Mouse (Mus musculus) liver, adult (tissue): ENCODE results near the gene Gm21970.

Experiments used
- GATA4 ChIP-seq: IDR thresholded peaks from 2 replicates; pipeline ENCODE4 v1.6.1; 2014; ENCODE audit warnings: mild to moderate bottlenecking, low read length; ENCODE audit not compliant: insufficient replicate concordance

The Gm21970 gene

GRCm38 (mm10) chr16:91459841-91460370 lies 68.4 kb downstream of the Gm21970 start:
- no peak for TF ChIP-seq GATA4

DNA sequence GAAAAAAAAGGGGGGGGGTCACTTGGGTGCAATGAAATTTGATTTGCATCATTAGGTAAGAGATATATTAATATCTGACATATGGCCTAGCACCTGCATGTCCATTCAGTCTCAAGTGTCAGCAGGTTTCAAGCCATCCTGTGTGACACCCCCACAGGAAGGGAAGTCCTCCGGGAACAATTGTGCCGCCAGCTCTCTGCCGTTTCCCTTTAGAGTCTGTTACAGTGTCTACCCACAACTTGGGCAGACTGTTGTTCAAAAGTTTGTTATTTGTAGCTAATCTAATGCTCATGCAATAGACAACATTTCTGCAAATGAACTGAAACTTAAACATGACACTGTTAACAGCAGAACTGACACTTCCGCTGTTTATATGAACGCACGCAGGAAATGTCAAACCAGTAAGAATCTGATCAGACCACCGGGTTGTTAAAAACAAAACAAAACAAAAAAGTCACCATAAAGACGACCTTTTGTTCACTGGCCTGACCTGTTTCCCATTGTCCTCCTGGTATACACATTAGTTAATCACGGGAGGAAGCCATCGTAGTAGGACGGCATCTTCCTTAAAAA lies 69.6 kb downstream of the Gm21970 start:
- no peak for TF ChIP-seq GATA4

DNA sequence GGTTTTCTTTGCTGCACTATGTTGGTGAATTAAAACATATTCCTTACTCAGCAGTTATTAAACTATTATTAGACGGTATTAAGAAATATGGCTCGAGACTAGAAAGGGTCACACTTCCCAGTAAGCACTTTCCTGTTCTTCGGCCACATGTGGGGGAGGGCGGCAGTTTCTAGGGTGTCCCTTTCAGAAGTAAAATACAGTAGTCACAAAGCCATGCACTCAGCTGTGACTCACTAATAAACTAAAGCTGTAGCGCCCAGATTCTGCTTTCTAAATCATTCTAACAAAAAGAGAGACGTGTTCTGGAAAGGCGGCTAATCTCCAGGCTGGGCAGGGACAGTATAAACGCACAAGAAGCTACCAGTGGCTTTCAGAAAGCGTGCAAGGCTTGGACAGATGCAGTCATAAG lies 70.3 kb downstream of the Gm21970 start:
- TF ChIP-seq GATA4, result no peak

- TF ChIP-seq GATA4, result no peak
Observed at GRCm38 (mm10) chr16:91462644-91463043, 71.1 kb downstream of the Gm21970 start.

GRCm38 (mm10) chr16:91463400-91463799 lies 71.9 kb downstream of the Gm21970 start:
- no peak for TF ChIP-seq GATA4

DNA sequence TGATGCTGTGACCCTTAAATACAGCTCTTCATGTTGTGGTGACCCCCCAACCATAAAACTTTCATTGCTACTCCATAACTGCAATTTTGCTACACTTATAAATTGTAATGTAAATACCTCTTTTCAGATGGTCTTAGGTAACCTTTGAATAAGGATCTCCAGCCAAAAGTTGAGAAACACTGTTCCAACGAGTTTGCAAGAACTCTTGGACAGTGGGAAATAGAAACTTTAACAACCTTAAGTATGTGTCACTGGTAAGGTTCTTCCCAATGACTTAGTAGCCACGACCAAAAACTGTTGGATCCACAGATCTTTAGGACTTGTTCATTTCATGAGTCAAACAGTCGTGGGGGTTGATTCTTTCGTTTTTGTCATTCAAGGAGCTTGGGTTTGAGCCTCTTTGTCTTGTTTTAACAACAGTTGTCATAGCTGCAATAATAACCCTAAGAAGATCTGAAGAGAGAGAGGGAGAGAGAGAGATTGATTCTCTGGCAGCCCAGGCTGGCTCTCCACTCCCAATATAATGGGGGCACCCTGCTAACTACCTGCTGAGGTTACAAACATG lies 72.4 kb downstream of the Gm21970 start:
- no peak for TF ChIP-seq GATA4

- no peak for TF ChIP-seq GATA4
Observed at GRCm38 (mm10) chr16:91464594-91465504, 73.3 kb downstream of the Gm21970 start.

GRCm38 (mm10) chr16:91465505-91466240 lies 74.2 kb downstream of the Gm21970 start:
- TF ChIP-seq GATA4, result no peak

- no peak for TF ChIP-seq GATA4
Observed at GRCm38 (mm10) chr16:91466566-91466965, 75.0 kb downstream of the Gm21970 start.
